Mouse (Mus musculus) C2C12 (cell line): ENCODE results near the gene Tbce.

ENCODE experiments used
- CEBPB ChIP-seq: IDR thresholded peaks from one replicate; pipeline ENCODE4 v1.6.1; 2011; ENCODE audit warnings: low read depth, mild to moderate bottlenecking, control low read depth, moderate library complexity
- CTCF ChIP-seq: IDR thresholded peaks from one replicate; pipeline ENCODE4 v1.5.1; 2011; ENCODE audit not compliant: control insufficient read depth, insufficient read depth, insufficient read length
- FOSL1 ChIP-seq: IDR thresholded peaks from one replicate; pipeline ENCODE4 v1.8.0; 2011; ENCODE audit warnings: mild to moderate bottlenecking, low read length; ENCODE audit not compliant: poor library complexity, insufficient read depth, severe bottlenecking
- MAX ChIP-seq: IDR thresholded peaks from one replicate; pipeline ENCODE4 v1.6.1; 2011; ENCODE audit warnings: mild to moderate bottlenecking, control low read depth
- USF1 ChIP-seq: IDR thresholded peaks from one replicate; pipeline ENCODE4 v1.6.1; 2011; ENCODE audit warnings: low read depth, mild to moderate bottlenecking, control low read depth, moderate library complexity

- TF ChIP-seq CTCF (no peak), CEBPB (peak; percentile 91), FOSL1 (peak; percentile 4), MAX (no peak), USF1 (no peak)
Observed at GRCm38 (mm10) chr13:13968629-13969111, 70.8 kb downstream of the Tbce start.
